Mouse (Mus musculus): Measurements from ENCODE around the gene Sos2.
"Not testable (repeated sequence)": the region's sequence is repeated elsewhere in the genome, so short reads cannot be mapped to it uniquely, and the experiment has no call there.

Sos2 gene

GRCm38 (mm10) chr12:69642877-69643276, 38.8 kb downstream of the Sos2 start:
- Histone ChIP-seq H3K36me3 (ENCODE audit: control insufficient read depth, insufficient read depth, low read length, poor library complexity, severe bottlenecking) (peaks cover 5% of the 10 kb centered on the region; the same call in 1 of the 2 replicates), H3K27me3 (ENCODE audit: control insufficient read depth, insufficient read depth, low read length, poor library complexity, severe bottlenecking) (no peaks in the 10 kb centered on the region)
- no peak for DNase-seq (ENCODE audit: low read depth, low spot score)

- DNase-seq (ENCODE audit: low read depth, low spot score): peak; percentile 80
- 0 out of 2 replicates have a peak, but pooled peaks cover 2% of the 10 kb centered on the region for H3K36me3 ChIP-seq (ENCODE audit: control insufficient read depth, insufficient read depth, low read length, poor library complexity, severe bottlenecking)
- no peaks in the 10 kb centered on the region for H3K27me3 ChIP-seq (ENCODE audit: control insufficient read depth, insufficient read depth, low read length, poor library complexity, severe bottlenecking)
These were observed 46.9 kb downstream of the Sos2 start for GRCm38 (mm10) chr12:69634761-69635160.

GRCm38 (mm10) chr12:69618590-69618989, 63.1 kb downstream of the Sos2 start:
- not testable (repeated sequence) for H3K36me3 ChIP-seq (ENCODE audit: control insufficient read depth, insufficient read depth, low read length, poor library complexity, severe bottlenecking); DNase-seq (ENCODE audit: low read depth, low spot score); H3K27me3 ChIP-seq (ENCODE audit: control insufficient read depth, insufficient read depth, low read length, poor library complexity, severe bottlenecking)

GRCm38 (mm10) chr12:69604367-69604766, 77.3 kb downstream of the Sos2 start:
- 0 out of 2 replicates have a peak, but pooled peaks cover 3% of the 10 kb centered on the region for H3K36me3 ChIP-seq (ENCODE audit: control insufficient read depth, insufficient read depth, low read length, poor library complexity, severe bottlenecking)
- H3K27me3 ChIP-seq (ENCODE audit: control insufficient read depth, insufficient read depth, low read length, poor library complexity, severe bottlenecking): no peaks in the 10 kb centered on the region
- DNase-seq (ENCODE audit: low read depth, low spot score): no peak

GRCm38 (mm10) chr12:69597446-69597845, 84.2 kb downstream of the Sos2 start:
- Histone ChIP-seq H3K36me3 (ENCODE audit: control insufficient read depth, insufficient read depth, low read length, poor library complexity, severe bottlenecking) (0 out of 2 replicates have a peak, but pooled peaks cover 2% of the 10 kb centered on the region), H3K27me3 (ENCODE audit: control insufficient read depth, insufficient read depth, low read length, poor library complexity, severe bottlenecking) (no peaks in the 10 kb centered on the region)
- DNase-seq (ENCODE audit: low read depth, low spot score): no peak

GRCm38 (mm10) chr12:69593130-69593529, 88.5 kb downstream of the Sos2 start:
- DNase-seq (ENCODE audit: low read depth, low spot score): no peak
- Histone ChIP-seq H3K27me3 (ENCODE audit: control insufficient read depth, insufficient read depth, low read length, poor library complexity, severe bottlenecking) (no peaks in the 10 kb centered on the region), H3K36me3 (ENCODE audit: control insufficient read depth, insufficient read depth, low read length, poor library complexity, severe bottlenecking) (peaks cover 4% of the 10 kb centered on the region; the same call in 1 of the 2 replicates)

GRCm38 (mm10) chr12:69583270-69583629, 98.4 kb downstream of the Sos2 start:
- DNase-seq (ENCODE audit: low read depth, low spot score): no peak
- Histone ChIP-seq H3K27me3 (ENCODE audit: control insufficient read depth, insufficient read depth, low read length, poor library complexity, severe bottlenecking) (no peaks in the 10 kb centered on the region), H3K36me3 (ENCODE audit: control insufficient read depth, insufficient read depth, low read length, poor library complexity, severe bottlenecking) (peaks cover 2% of the 10 kb centered on the region; the same call in 1 of the 2 replicates)

- Histone ChIP-seq H3K27me3 (ENCODE audit: control insufficient read depth, insufficient read depth, low read length, poor library complexity, severe bottlenecking) (no peaks in the 10 kb centered on the region), H3K36me3 (ENCODE audit: control insufficient read depth, insufficient read depth, low read length, poor library complexity, severe bottlenecking) (peaks cover 4% of the 10 kb centered on the region)
- peak; percentile 96 for DNase-seq (ENCODE audit: low read depth, low spot score)
These were observed 98.9 kb downstream of the Sos2 start, which contains the start of gene Vcpkmt for GRCm38 (mm10) chr12:69582613-69583269. Gene Vcpkmt, minus strand, starts transcription at chr12:69583028.

GRCm38 (mm10) chr12:69582216-69582612, 99.4 kb downstream of the Sos2 start:
- Histone ChIP-seq H3K36me3 (ENCODE audit: control insufficient read depth, insufficient read depth, low read length, poor library complexity, severe bottlenecking) (peaks cover 6% of the 10 kb centered on the region), H3K27me3 (ENCODE audit: control insufficient read depth, insufficient read depth, low read length, poor library complexity, severe bottlenecking) (no peaks in the 10 kb centered on the region)
- DNase-seq (ENCODE audit: low read depth, low spot score): no peak

- Histone ChIP-seq H3K27me3 (ENCODE audit: control insufficient read depth, insufficient read depth, low read length, poor library complexity, severe bottlenecking) (no peaks in the 10 kb centered on the region), H3K36me3 (ENCODE audit: control insufficient read depth, insufficient read depth, low read length, poor library complexity, severe bottlenecking) (peaks cover 8% of the 10 kb centered on the region)
- no peak for DNase-seq (ENCODE audit: low read depth, low spot score)
These were observed 102.0 kb downstream of the Sos2 start for GRCm38 (mm10) chr12:69579623-69580022.

GRCm38 (mm10) chr12:69576120-69576627, 105.5 kb downstream of the Sos2 start:
- DNase-seq (ENCODE audit: low read depth, low spot score): no peak
- no peaks in the 10 kb centered on the region for H3K27me3 ChIP-seq (ENCODE audit: control insufficient read depth, insufficient read depth, low read length, poor library complexity, severe bottlenecking)
- peaks cover 8% of the 10 kb centered on the region for H3K36me3 ChIP-seq (ENCODE audit: control insufficient read depth, insufficient read depth, low read length, poor library complexity, severe bottlenecking)

GRCm38 (mm10) chr12:69573916-69574881, 107.5 kb downstream of the Sos2 start:
- Histone ChIP-seq H3K27me3 (ENCODE audit: control insufficient read depth, insufficient read depth, low read length, poor library complexity, severe bottlenecking) (no peaks in the 10 kb centered on the region), H3K36me3 (ENCODE audit: control insufficient read depth, insufficient read depth, low read length, poor library complexity, severe bottlenecking) (peaks cover 8% of the 10 kb centered on the region)
- DNase-seq (ENCODE audit: low read depth, low spot score): peak; percentile 93

- H3K36me3 ChIP-seq (ENCODE audit: control insufficient read depth, insufficient read depth, low read length, poor library complexity, severe bottlenecking): peaks cover 7% of the 10 kb centered on the region
- DNase-seq (ENCODE audit: low read depth, low spot score): no peak
These were observed 108.4 kb downstream of the Sos2 start for GRCm38 (mm10) chr12:69573271-69573670.

GRCm38 (mm10) chr12:69569926-69570325, 111.7 kb downstream of the Sos2 start:
- DNase-seq (ENCODE audit: low read depth, low spot score): no peak
- Histone ChIP-seq H3K36me3 (ENCODE audit: control insufficient read depth, insufficient read depth, low read length, poor library complexity, severe bottlenecking) (no peaks in the 10 kb centered on the region), H3K27me3 (ENCODE audit: control insufficient read depth, insufficient read depth, low read length, poor library complexity, severe bottlenecking) (no peaks in the 10 kb centered on the region)

More at GRCm38 (mm10) chr12:69573271-69573670, 108.4 kb downstream of the Sos2 start:
- no peaks in the 10 kb centered on the region for H3K27me3 ChIP-seq (ENCODE audit: control insufficient read depth, insufficient read depth, low read length, poor library complexity, severe bottlenecking)

- Histone ChIP-seq H3K36me3 (ENCODE audit: control insufficient read depth, insufficient read depth, low read length, poor library complexity, severe bottlenecking) (no peaks in the 10 kb centered on the region), H3K27me3 (ENCODE audit: control insufficient read depth, insufficient read depth, low read length, poor library complexity, severe bottlenecking) (no peaks in the 10 kb centered on the region)
- DNase-seq (ENCODE audit: low read depth, low spot score): no peak
These were observed 113.4 kb downstream of the Sos2 start for GRCm38 (mm10) chr12:69568266-69568665.
